Mouse (Mus musculus) embryonic fibroblast, embryonic 13.5 days (primary cell): ENCODE data around the gene Dcxr.

Experiments
- CTCF ChIP-seq: IDR thresholded peaks from 2 replicates; pipeline ENCODE4 v1.5.1; 2011; ENCODE audit warnings: mild to moderate bottlenecking, control low read depth, low read length, moderate library complexity, borderline replicate concordance; ENCODE audit not compliant: insufficient read depth
- POLR2A ChIP-seq: IDR thresholded peaks from 2 replicates; pipeline ENCODE4 v1.6.1; 2011; ENCODE audit warnings: low read depth, mild to moderate bottlenecking, control low read depth, low read length, moderate library complexity

DNA sequence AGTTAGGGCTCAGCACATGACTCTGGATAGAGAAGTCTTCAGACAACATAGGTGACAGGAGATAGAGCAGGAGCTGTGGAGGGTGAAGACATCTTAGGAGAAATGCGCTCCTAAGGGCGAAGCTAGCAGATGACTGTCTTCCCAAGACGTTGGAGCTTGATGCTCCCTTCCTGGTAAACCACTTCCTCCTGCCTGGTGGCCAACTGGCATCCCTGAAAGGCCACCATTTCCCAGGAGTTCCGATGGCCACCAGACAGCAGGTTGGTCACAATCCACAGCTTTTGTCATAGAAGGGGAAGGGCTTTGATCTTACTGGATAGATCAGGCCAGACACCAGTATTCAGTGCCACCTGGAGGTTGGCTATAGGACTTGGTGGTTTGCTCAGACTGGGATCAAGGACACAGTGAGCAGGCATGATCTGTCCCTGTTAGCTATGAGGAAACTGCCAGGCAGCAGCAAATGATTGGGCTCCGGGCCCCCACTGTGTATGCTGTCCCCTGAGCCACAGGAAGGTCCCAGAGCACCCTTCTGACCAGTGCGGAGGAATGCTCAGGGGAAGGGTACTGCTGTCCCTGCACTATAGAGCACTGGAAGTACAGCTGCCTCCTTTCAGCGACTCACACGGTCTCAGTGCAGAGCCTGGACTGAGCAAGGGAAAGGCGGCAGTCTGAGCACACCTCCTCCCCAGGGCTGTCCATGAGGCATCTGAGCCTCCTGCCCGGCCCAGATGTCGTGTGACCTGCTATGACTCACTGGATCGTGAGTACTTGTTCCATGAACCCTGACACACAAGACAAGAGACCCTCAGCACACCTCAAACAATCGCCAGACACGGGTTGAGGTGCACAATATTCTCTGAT, 35.0 kb upstream of the Dcxr start:
- TF ChIP-seq CTCF (no peak), POLR2A (no peak)
